Mouse (Mus musculus) layer of hippocampus, postnatal 10 days (tissue): Measurements from ENCODE around the gene Stard3nl. TPM values are rescaled to one million over a fixed set of nuclear protein-coding genes. Genes with fewer than 3 reads are reported as not detected.
"Not testable (repeated sequence)": the region's sequence is repeated elsewhere in the genome, so short reads cannot be mapped to it uniquely, and the experiment has no call there.

Source experiments
- DNase-seq, 2 experiments: peaks; one replicate each; pipeline ENCODE4 v3.0.0; 2021; ENCODE audit warnings: low spot score in 2 of 2
- total RNA-seq, 2 experiments: library from RNA; stranded (reverse); gene quantifications; 2 replicates each; pipeline ENCODE4 v1.2.3; 2021

Gene Stard3nl
- total RNA-seq, 2 experiments from 2014 or later: 77.2 to 90.6 TPM

DNA sequence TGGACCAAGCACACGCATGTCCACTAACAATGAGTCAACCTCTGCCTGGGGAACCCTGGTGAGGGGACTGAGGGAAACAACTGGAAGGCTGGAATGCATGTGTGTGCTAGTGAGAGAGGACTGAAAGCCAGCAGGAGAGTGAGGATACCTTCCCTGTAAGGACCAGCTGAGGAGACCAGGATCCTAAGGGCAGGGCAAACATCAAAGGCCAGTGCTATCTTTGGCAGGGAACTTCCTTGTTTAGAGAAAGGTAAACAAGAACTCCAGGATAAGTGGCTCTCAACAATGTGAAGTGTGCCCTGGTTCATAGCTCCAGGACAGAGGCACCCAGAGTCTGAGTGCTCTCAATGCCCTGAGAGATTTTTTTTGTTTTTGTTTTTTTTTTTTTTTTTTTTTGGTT is 6.2 kb downstream of the Stard3nl start:
- no peak for DNase-seq

GRCm38 (mm10) chr13:19385226-19385625 is 10.4 kb downstream of the Stard3nl start:
- no peak for DNase-seq

GRCm38 (mm10) chr13:19381112-19381828 is 14.3 kb downstream of the Stard3nl start:
- no peak for DNase-seq

DNA sequence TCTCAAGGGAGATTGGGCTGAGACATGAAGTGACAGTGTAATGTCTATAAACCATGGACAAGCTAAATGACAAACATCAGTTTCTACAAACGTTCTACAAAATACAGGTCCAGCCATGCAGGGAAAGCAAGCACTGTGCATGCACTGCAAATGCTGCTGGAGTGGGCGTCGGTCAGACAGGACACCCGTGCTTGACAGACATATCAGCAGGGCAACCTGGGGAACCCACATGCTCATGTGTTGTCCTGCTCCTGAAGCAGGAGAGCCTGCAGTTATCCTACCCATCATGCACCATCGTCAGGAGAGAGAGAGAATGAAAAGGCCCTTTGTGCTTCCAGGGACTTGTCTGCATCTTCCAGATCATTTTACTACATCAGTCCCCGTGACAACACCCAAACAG is 16.3 kb downstream of the Stard3nl start:
- DNase-seq: no peak

DNA sequence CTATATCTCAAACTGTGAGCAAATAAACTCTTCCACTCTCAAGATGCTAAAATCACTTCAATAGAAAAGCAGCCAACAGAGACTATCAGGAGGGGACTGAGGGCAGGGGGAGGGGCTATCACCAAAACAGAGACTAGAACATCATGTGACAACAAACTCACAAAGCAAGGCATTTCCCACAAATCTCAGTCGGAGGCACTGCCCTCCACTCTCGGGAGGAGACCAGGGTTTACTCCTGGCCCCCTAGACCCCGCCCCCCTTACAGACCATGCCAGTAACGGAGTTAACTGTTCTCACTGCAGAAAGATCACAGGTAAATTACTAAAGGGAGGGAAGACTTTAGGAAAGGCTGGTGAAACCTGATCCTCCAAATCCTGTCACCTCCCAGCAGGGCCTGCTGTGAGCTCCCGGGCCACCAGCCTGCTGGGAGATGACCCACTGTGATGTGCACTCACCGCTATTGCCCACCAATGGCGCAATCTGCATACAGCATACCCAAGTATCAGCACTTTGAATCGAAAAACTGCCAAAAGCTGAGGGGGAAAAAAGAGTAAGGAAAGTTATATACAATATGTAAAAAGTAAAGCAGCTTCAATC is 23.4 kb downstream of the Stard3nl start:
- no peak for DNase-seq

DNA sequence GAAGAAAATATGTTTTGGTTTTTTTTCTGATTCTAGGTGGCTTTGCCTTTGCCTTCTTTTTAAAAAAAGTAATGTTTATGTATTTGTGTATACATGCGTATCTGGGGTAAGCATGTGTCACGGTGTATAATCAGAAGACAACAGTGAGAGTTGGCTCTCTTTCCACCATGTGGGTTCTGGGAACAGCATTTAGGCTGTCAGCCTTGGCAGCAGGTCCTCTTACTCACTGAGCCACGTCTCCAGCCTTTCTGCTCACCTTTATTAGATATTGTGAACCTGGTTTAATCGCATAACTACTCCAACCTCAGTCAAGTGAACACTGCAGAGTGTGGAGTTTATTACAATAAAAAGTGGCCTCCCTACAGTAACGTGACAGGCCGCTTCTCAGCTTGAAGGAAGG is 26.8 kb downstream of the Stard3nl start:
- DNase-seq: no peak

GRCm38 (mm10) chr13:19367536-19367935 is 28.1 kb downstream of the Stard3nl start:
- DNase-seq: no peak

- DNase-seq: no peak
Observed at GRCm38 (mm10) chr13:19366866-19367265, 28.7 kb downstream of the Stard3nl start.

- DNase-seq: peak; percentile 73 to 76
Observed at GRCm38 (mm10) chr13:19365596-19365995, 30.0 kb downstream of the Stard3nl start.

- peak; percentile 68 to 71 for DNase-seq
Observed at GRCm38 (mm10) chr13:19364245-19364772, 31.3 kb downstream of the Stard3nl start.

GRCm38 (mm10) chr13:19362358-19362757 is 33.2 kb downstream of the Stard3nl start:
- peak; percentile 27 to 36 for DNase-seq

DNA sequence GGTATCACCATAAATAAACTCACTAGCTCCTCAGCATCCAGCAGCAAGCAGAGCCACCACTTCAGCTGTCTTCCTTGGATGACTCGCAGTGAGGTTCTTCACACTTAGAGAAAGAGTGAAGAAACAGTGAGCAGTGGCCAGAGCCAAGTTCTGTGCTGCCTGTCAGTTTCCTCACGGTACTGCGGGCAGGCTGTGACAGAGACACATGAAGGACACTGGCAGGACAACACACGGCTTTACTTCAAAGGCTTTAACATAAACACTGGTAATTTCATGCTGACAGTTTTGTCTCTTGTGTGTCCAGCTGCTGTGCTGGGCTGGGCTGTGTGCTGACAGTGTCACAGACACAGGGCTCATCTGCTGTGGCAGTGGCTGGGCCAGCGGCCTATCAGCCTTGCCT is 37.6 kb downstream of the Stard3nl start:
- DNase-seq: no peak

DNA sequence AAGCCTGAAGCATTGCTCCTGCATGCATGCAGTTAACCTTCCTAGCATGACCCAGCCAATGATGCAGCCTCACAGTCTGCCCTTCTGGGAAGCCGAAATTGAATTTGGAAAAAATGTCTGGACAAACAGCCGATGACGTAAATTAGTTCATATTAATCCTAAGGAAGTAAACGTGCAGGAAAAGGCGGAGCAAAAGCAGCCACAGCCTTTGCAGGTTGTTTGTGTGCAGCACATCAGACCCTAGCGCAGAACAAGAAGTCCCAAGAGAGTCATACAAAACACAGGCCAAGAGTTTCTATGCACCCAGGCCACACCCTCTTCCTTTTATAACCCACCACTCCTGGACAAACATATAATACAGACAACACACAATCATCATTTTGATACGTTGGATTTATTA is 38.3 kb downstream of the Stard3nl start:
- DNase-seq: no peak

DNA sequence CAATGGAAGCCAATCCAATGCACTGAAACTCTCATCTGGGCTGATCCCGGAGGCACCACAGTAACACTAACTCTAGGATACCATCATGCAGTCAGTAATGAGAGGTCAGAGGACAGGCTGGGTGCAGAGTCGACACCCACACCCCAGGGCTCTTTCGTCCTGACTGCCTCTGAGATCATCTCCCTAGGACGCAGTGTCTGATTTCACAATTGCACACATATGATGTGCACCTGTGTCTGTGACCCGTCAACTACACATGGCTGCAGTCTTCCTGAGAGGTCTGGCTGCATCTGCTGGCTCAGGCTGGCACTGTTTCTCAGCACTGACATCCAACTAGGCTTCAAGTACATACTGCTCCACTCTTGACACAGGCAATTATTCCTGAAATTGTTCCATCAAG is 38.9 kb downstream of the Stard3nl start:
- DNase-seq: no peak

GRCm38 (mm10) chr13:19356120-19356519 is 39.5 kb downstream of the Stard3nl start:
- DNase-seq: no peak

GRCm38 (mm10) chr13:19352795-19353194 is 42.8 kb downstream of the Stard3nl start:
- no peak for DNase-seq

GRCm38 (mm10) chr13:19340356-19340755 is 55.2 kb downstream of the Stard3nl start:
- DNase-seq: not testable (repeated sequence)

GRCm38 (mm10) chr13:19336310-19336709 is 59.3 kb downstream of the Stard3nl start:
- DNase-seq: peak; percentile 26 to 27
